Mouse (Mus musculus) kidney, adult 2 months (tissue): ENCODE results near the gene Mecom. TPM values are rescaled to one million over a fixed set of nuclear protein-coding genes. Genes with fewer than 3 reads are reported as not detected.
A peak's percentile ranks its signal among the peaks of the same experiment; 100 is the strongest.

Source experiments
- DNase-seq: peaks from one replicate; pipeline ENCODE4 v3.0.0; 2021
- H3K27ac ChIP-seq: fragments of 200-500 bp; 2 replicates; pipeline ENCODE4 v1.5.1; 2012; ENCODE audit warnings: low read depth, low read length, control low read depth, inconsistent platforms; ENCODE audit not compliant: insufficient read depth
- H3K27me3 ChIP-seq: fragments of 200-500 bp; replicated peaks from 2 replicates; pipeline ENCODE4 v1.6.1; 2012; ENCODE audit warnings: mild to moderate bottlenecking, moderate library complexity, low read length, inconsistent platforms; ENCODE audit not compliant: control insufficient read depth, insufficient read depth
- H3K36me3 ChIP-seq: fragments of 200-500 bp; 2 replicates; pipeline ENCODE4 v1.6.1; 2012; ENCODE audit warnings: mild to moderate bottlenecking, moderate library complexity, low read length, inconsistent platforms; ENCODE audit not compliant: control insufficient read depth, insufficient read depth
- H3K4me1 ChIP-seq: fragments of 200-500 bp; 2 replicates; pipeline ENCODE4 v1.6.1; 2011; ENCODE audit warnings: low read length; ENCODE audit not compliant: control insufficient read depth, insufficient read depth
- H3K4me3 ChIP-seq: fragments of 200-500 bp; 2 replicates; pipeline ENCODE4 v1.5.1; 2011; ENCODE audit warnings: mild to moderate bottlenecking, low read depth, low read length, control low read depth; ENCODE audit not compliant: insufficient read depth
- CTCF ChIP-seq: fragments of 200-500 bp; conservative IDR thresholded peaks from 2 replicates; pipeline ENCODE4 v1.5.1; 2011; ENCODE audit warnings: low read depth, mild to moderate bottlenecking, control low read depth, low read length, moderate library complexity, mixed read lengths; ENCODE audit not compliant: insufficient read depth, insufficient read length
- POLR2A ChIP-seq: fragments of 200-500 bp; IDR thresholded peaks from one replicate; pipeline ENCODE4 v1.6.1; 2011; ENCODE audit warnings: low read depth, low read length, control low read depth
- WGBS: fragments of 180-500 bp; shearing (Covaris S2); methylation state at CpG from one replicate; pipeline ENCODE4 v1.1.7; 2018; 5-methylcytosine and 5-hydroxymethylcytosine counted together
- polyA plus RNA-seq: library from polyadenylated mRNA; depleted of rRNA; stranded (reverse); fragments of >200 nt; gene quantifications from 2 replicates; pipeline ENCODE4 v1.2.3, GENCODE M21; 2012

The Mecom gene
- polyA plus RNA-seq, 1 experiment: 12.9 TPM

- no peaks in the 10 kb centered on the region for H3K27me3 ChIP-seq
- WGBS: 88% methylated on average over 8 of the region's 8 CpGs
- TF ChIP-seq POLR2A: no peak
- TF ChIP-seq CTCF: no peak
- no peaks in the 10 kb centered on the region for H3K36me3 ChIP-seq
- DNase-seq: no peak
- H3K27ac ChIP-seq: no peak overlapping the region
- H3K4me1 ChIP-seq: peaks cover 2% of the 10 kb centered on the region; the same call in 1 of the 2 replicates
- no peak overlapping the region for H3K4me3 ChIP-seq
Observed at GRCm38 (mm10) chr3:30120790-30121512, 426.9 kb downstream of the Mecom start.

GRCm38 (mm10) chr3:30118594-30119297 lies 429.1 kb downstream of the Mecom start:
- Histone ChIP-seq H3K27ac (no peak overlapping the region), H3K4me3 (no peak overlapping the region), H3K4me1 (peaks cover 2% of the 10 kb centered on the region; the same call in 1 of the 2 replicates), H3K27me3 (no peaks in the 10 kb centered on the region), H3K36me3 (no peaks in the 10 kb centered on the region)
- TF ChIP-seq POLR2A (no peak), CTCF (no peak)
- DNase-seq: no peak
- WGBS: 83% methylated on average over 7 of the region's 7 CpGs

DNA sequence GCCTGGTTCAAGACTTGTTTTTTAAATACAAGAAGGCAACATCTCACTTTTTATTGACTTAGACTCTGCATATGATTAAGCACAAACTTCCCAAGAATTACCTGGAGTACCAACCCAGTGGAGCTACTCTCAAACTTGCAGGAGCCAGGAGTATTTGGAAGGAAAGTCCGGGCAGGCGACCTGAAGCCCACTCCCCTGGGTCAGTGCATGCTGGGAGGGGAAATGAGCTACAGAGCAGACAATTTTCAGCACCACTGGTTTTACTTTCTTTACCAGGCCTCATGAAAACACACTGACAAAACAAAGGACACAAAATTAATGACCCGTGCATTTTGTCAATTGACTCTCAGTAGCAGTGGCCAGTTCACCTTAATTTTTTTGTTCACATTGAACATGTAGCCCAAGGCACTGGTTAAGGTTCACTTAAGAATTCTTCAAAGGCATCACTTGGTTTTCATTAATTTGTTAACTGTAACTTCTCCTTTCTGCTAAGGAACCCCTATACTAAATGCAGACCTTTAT lies 434.5 kb downstream of the Mecom start:
- TF ChIP-seq CTCF: no peak
- TF ChIP-seq POLR2A: no peak
- H3K36me3 ChIP-seq: no peaks in the 10 kb centered on the region
- no peaks in the 10 kb centered on the region for H3K27me3 ChIP-seq
- peak overlapping the region; percentile 74; the same call in 1 of the 2 replicates for H3K27ac ChIP-seq
- 38% methylated on average over 3 of the region's 3 CpGs for WGBS
- DNase-seq: peak; percentile 55
- H3K4me3 ChIP-seq: no peak overlapping the region
- peaks cover 4% of the 10 kb centered on the region; the same call in 1 of the 2 replicates for H3K4me1 ChIP-seq

GRCm38 (mm10) chr3:30107945-30108670 lies 439.7 kb downstream of the Mecom start:
- TF ChIP-seq CTCF (no peak), POLR2A (no peak)
- 70% methylated on average over 9 of the region's 9 CpGs for WGBS
- peak overlapping the region; percentile 74 for H3K27ac ChIP-seq
- H3K36me3 ChIP-seq: no peaks in the 10 kb centered on the region
- no peak overlapping the region for H3K4me3 ChIP-seq
- peaks cover 3% of the 10 kb centered on the region; the same call in 1 of the 2 replicates for H3K4me1 ChIP-seq
- H3K27me3 ChIP-seq: no peaks in the 10 kb centered on the region
- peak; percentile 83 for DNase-seq

GRCm38 (mm10) chr3:30106481-30106880 lies 441.3 kb downstream of the Mecom start:
- Histone ChIP-seq H3K27me3 (no peaks in the 10 kb centered on the region), H3K4me3 (no peak overlapping the region), H3K36me3 (no peaks in the 10 kb centered on the region), H3K4me1 (peaks cover 3% of the 10 kb centered on the region; the same call in 1 of the 2 replicates), H3K27ac (peak overlapping the region; percentile 26)
- no peak for DNase-seq
- TF ChIP-seq CTCF (no peak), POLR2A (no peak)
- WGBS: 71% methylated on average over 18 of the region's 18 CpGs

DNA sequence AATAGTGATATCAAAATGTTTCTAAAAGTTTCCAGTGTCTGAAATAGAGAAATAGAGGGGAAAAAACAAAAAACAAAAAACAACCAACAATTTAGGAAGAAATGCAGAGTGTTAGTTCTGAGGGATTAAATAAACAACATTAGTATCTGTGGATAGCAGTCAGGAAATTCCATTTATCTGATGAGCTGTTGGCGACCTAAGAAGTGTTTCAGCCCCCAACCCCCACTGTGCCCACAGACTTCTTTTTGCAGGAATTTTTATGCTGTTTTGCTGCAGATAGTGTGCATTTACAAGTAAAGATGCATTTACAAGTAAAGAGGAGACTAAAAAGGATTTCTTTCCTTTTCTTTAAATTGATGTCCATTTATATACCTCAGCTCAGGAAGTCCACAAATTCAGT lies 441.9 kb downstream of the Mecom start:
- no peak for TF ChIP-seq CTCF
- no peak for TF ChIP-seq POLR2A
- WGBS: 38% methylated on average over 1 of the region's 1 CpGs

More for the DNA sequence above, 441.9 kb downstream of the Mecom start:
- Histone ChIP-seq H3K4me3 (no peak overlapping the region), H3K4me1 (peaks cover 3% of the 10 kb centered on the region; the same call in 1 of the 2 replicates), H3K27me3 (no peaks in the 10 kb centered on the region), H3K36me3 (no peaks in the 10 kb centered on the region), H3K27ac (peak overlapping the region; percentile 68)
- peak; percentile 31 for DNase-seq
